Mouse (Mus musculus) liver, embryonic 14.5 days (tissue): ENCODE results near the gene Rsad1.

Experiments used
- CTCF ChIP-seq: IDR thresholded peaks from 2 replicates; pipeline ENCODE4 v1.5.1; 2016; ENCODE audit warnings: antibody characterized with exemption, low read depth, control low read depth
- EP300 ChIP-seq: IDR thresholded peaks from 2 replicates; pipeline ENCODE4 v1.6.1; 2016; ENCODE audit warnings: antibody characterized with exemption, low read depth

GRCm38 (mm10) chr11:94567326-94567725 lies 18.3 kb upstream of the Rsad1 start:
- TF ChIP-seq EP300 = no peak
- TF ChIP-seq CTCF = no peak
